Mouse (Mus musculus) midbrain, postnatal 0 days (tissue): ENCODE results near the gene Cdcp2. TPM values are rescaled to one million over a fixed set of nuclear protein-coding genes. Genes with fewer than 3 reads are reported as not detected.
A peak's percentile ranks its signal among the peaks of the same experiment; 100 is the strongest.

Source experiments
- ATAC-seq: fragments of 200-750 bp; cut with Nextera tagmentation; 2 replicates; pipeline ENCODE4 v1.8.0; 2017; ENCODE audit warnings: moderate number of reproducible peaks, mild to moderate bottlenecking, moderate TSS enrichment, moderate library complexity; ENCODE audit not compliant: low FRiP score
- DNase-seq: peaks from one replicate; pipeline ENCODE4 v3.0.0-alpha.2; 2015; ENCODE audit warnings: low spot score
- H3K27ac ChIP-seq: fragments of 300-500 bp; sonication (generic); 2 replicates; pipeline ENCODE4 v1.5.1; 2014; ENCODE audit warnings: low read depth, mild to moderate bottlenecking, low read length, mixed read lengths
- H3K27me3 ChIP-seq: fragments of 300-500 bp; sonication (generic); 2 replicates; pipeline ENCODE4 v1.6.1; 2014; ENCODE audit warnings: low read length, control low read depth, mixed read lengths; ENCODE audit not compliant: insufficient read depth
- H3K36me3 ChIP-seq: fragments of 300-500 bp; sonication (generic); 2 replicates; pipeline ENCODE4 v1.6.1; 2014; ENCODE audit warnings: low read length, control low read depth, mixed read lengths; ENCODE audit not compliant: insufficient read depth
- H3K4me1 ChIP-seq: fragments of 300-500 bp; sonication (generic); 2 replicates; pipeline ENCODE4 v1.6.1; 2014; ENCODE audit warnings: mild to moderate bottlenecking, control low read depth, antibody characterized with exemption, low read length, mixed read lengths; ENCODE audit not compliant: insufficient read depth
- H3K4me2 ChIP-seq: fragments of 300-500 bp; sonication (generic); 2 replicates; pipeline ENCODE4 v1.6.1; 2014; ENCODE audit warnings: low read depth, mild to moderate bottlenecking, low read length, mixed read lengths; ENCODE audit not compliant: poor library complexity, severe bottlenecking
- H3K4me3 ChIP-seq: fragments of 300-500 bp; sonication (generic); 2 replicates; pipeline ENCODE4 v1.5.1; 2014; ENCODE audit warnings: low read depth, mild to moderate bottlenecking, low read length, moderate library complexity
- H3K9ac ChIP-seq: fragments of 300-500 bp; sonication (generic); replicated peaks from 2 replicates; pipeline ENCODE4 v1.6.1; 2014; ENCODE audit warnings: mild to moderate bottlenecking, low read length, moderate library complexity, mixed read lengths; ENCODE audit not compliant: poor library complexity, severe bottlenecking
- H3K9me3 ChIP-seq: fragments of 300-500 bp; sonication (generic); 2 replicates; pipeline ENCODE4 v1.6.1; 2016; ENCODE audit warnings: low read length, control low read depth
- CTCF ChIP-seq: IDR thresholded peaks from 2 replicates; pipeline ENCODE4 v1.5.1; 2016; ENCODE audit warnings: antibody characterized with exemption, mild to moderate bottlenecking
- WGBS: fragments of 180-500 bp; shearing (Covaris S2); extraction: QIAGEN DNeasy Blood & Tissue Kit; methylation state at CpG from one replicate; pipeline ENCODE4 v1.1.7; 2014; 5-methylcytosine and 5-hydroxymethylcytosine counted together
- polyA plus RNA-seq: library from polyadenylated mRNA; unstranded; fragments of >200 nt; fragmentation: Nextera tagmentation; extraction: Ambion mirVana; gene quantifications from 2 replicates; pipeline ENCODE4 v1.2.1, GENCODE M21; 2015
- total RNA-seq: library from RNA; depleted of rRNA; stranded (reverse); fragments of >200 nt; gene quantifications from 2 replicates; pipeline ENCODE4 v1.2.3, GENCODE M21; 2014

Gene Cdcp2
- total and polyA plus RNA-seq, 2 experiments from 2014 or later = 0.06 to 0.22 TPM

DNA sequence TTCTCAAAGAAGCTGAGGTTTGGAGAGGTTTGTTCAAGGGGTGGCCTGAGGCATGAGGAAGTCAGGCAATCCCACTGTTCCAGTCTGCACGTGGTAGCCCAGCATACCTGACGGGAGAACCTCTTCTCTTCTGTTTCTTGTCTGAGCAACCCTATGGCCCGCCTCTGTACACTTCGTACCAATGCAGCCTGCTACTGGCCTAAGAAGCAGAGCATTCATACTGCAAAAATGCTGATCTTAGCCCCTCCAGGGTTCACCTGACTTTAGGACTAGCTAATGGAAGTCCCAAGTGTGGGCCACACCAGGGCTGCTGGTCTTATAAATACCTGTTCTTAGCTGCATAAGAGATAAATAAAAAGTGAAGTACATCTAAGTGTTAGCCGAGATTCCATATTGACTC is 38.3 kb upstream of the Cdcp2 start:
- Histone ChIP-seq H3K4me3 (no peak overlapping the region), H3K4me2 (no peak overlapping the region), H3K27me3 (no peaks in the 10 kb centered on the region), H3K9ac (no peak overlapping the region), H3K27ac (no peak overlapping the region), H3K36me3 (peaks cover 62% of the 10 kb centered on the region), H3K9me3 (no peaks in the 10 kb centered on the region), H3K4me1 (no peaks in the 10 kb centered on the region)
- ATAC-seq (no peak), DNase-seq (no peak)
- WGBS = 87% methylated on average over 5 of the region's 5 CpGs
- no peak for TF ChIP-seq CTCF

DNA sequence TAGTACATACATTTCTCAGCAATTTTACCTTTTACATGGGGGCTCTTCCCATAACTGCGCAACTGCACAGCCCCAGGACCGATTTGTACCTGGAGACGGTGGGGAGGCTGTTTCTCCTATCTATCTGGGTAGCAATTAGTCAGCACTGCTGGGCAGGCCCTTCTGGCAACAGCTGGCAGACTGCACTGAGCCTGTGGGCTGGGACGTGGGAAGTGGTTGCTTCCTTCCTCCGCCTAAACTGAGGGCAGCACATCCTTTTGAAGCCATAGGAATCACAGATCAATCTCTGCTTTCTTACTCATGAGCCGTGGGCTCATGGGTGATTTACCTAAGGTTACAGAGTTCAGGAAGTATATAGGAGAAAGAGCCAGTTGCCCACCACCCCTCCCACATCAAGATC is 37.9 kb upstream of the Cdcp2 start:
- DNase-seq = no peak
- H3K4me3 ChIP-seq = no peak overlapping the region
- peaks cover 66% of the 10 kb centered on the region for H3K36me3 ChIP-seq
- no peaks in the 10 kb centered on the region for H3K27me3 ChIP-seq
- no peak for TF ChIP-seq CTCF
- ATAC-seq = no peak
- no peaks in the 10 kb centered on the region for H3K4me1 ChIP-seq
- no peak overlapping the region for H3K27ac ChIP-seq
- H3K9me3 ChIP-seq = no peaks in the 10 kb centered on the region
- no peak overlapping the region for H3K4me2 ChIP-seq
- no peak overlapping the region for H3K9ac ChIP-seq
- WGBS = 89% methylated on average over 6 of the region's 6 CpGs

DNA sequence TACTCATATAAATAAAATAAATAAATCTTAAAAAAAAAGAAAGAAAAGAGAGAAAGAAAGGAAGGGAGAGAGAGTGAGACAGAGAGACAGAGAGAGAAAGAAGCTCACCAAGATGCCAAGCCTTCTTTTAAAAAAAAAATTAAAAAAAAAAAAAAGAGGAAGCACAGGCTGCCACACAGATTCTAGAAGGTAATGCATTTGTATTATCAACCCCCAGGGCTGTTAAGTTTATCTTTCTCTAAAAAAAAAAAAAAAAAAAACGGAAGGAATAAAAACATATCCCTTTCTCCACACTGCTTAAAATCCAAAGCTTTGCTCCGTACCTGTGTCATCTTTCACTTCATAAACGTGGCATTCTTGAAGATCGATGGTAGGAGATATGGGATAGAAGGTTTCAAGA is 35.1 kb upstream of the Cdcp2 start:
- DNase-seq (no peak), ATAC-seq (no peak)
- no peaks in the 10 kb centered on the region for H3K4me1 ChIP-seq
- H3K9me3 ChIP-seq = no peaks in the 10 kb centered on the region
- no peak overlapping the region for H3K27ac ChIP-seq
- peaks cover 65% of the 10 kb centered on the region for H3K36me3 ChIP-seq
- TF ChIP-seq CTCF = no peak
- no peaks in the 10 kb centered on the region for H3K27me3 ChIP-seq
- no peak overlapping the region for H3K4me3 ChIP-seq
- H3K9ac ChIP-seq = no peak overlapping the region
- no peak overlapping the region for H3K4me2 ChIP-seq
- WGBS = over 99% methylated on average over 4 of the region's 4 CpGs

DNA sequence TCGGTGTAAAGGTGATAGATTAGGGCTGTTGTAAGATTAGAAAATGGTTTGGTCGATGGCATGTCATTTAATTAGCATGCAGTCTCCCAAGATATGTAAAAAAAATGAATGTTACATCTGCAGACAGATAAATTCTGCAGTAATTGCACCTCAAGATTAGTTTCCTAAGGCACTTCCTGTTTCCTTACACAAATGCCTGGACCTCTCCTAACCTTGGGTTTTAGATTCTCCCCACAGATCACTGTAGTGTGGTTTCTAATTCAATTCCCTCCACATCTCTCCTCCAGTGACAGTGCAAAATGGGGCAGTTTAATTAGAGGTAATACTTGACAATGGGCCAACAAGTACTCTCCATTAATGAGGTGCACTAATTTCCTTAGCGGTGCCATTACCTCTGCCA is 33.5 kb upstream of the Cdcp2 start:
- DNase-seq = no peak
- no peak for ATAC-seq
- Histone ChIP-seq H3K9ac (no peak overlapping the region), H3K4me2 (no peak overlapping the region), H3K4me3 (no peak overlapping the region), H3K27ac (no peak overlapping the region), H3K9me3 (no peaks in the 10 kb centered on the region), H3K4me1 (no peaks in the 10 kb centered on the region), H3K27me3 (no peaks in the 10 kb centered on the region), H3K36me3 (peaks cover 52% of the 10 kb centered on the region)
- 94% methylated on average over 3 of the region's 3 CpGs for WGBS
- TF ChIP-seq CTCF = no peak

DNA sequence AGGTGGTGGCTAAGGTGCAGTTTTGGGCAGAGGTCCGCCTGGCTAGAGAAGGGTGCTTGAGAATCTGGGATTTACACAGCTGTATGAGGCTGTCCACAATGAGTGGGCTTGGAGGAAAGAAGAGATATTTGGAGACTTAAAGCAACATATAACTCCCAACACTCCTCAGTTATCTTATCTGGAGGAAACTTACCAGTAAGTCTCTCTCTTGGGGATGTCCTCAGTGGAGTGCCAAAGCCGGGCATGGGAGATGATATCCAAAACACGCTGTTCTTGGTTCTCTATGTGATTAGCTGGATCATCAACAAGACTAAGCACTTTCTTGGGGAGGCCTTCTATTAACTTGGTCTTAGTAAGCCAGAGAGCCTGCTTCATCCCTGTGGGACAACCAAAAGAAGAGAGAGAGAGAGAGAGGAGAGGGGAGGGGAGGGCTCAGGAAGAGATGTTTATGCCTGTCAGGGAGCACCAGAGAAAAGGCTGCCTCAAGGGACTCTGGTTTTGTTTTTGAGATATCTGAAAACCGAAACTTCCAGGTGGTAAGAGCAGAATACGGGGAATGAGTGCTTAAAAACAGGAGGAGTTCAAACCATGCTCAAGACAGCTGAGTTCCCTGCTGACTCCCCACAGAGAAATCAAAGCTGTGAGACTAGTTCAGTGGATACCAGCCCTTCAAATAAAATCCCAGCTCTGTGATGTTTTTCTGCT is 32.1 kb upstream of the Cdcp2 start:
- 92% methylated on average over 5 of the region's 5 CpGs for WGBS
- TF ChIP-seq CTCF = no peak
- no peak for ATAC-seq
- no peaks in the 10 kb centered on the region for H3K4me1 ChIP-seq
- DNase-seq = no peak
- no peak overlapping the region for H3K9ac ChIP-seq
- H3K27me3 ChIP-seq = no peaks in the 10 kb centered on the region
- H3K9me3 ChIP-seq = no peaks in the 10 kb centered on the region
- H3K36me3 ChIP-seq = peaks cover 39% of the 10 kb centered on the region
- H3K27ac ChIP-seq = no peak overlapping the region
- no peak overlapping the region for H3K4me3 ChIP-seq
- H3K4me2 ChIP-seq = no peak overlapping the region

DNA sequence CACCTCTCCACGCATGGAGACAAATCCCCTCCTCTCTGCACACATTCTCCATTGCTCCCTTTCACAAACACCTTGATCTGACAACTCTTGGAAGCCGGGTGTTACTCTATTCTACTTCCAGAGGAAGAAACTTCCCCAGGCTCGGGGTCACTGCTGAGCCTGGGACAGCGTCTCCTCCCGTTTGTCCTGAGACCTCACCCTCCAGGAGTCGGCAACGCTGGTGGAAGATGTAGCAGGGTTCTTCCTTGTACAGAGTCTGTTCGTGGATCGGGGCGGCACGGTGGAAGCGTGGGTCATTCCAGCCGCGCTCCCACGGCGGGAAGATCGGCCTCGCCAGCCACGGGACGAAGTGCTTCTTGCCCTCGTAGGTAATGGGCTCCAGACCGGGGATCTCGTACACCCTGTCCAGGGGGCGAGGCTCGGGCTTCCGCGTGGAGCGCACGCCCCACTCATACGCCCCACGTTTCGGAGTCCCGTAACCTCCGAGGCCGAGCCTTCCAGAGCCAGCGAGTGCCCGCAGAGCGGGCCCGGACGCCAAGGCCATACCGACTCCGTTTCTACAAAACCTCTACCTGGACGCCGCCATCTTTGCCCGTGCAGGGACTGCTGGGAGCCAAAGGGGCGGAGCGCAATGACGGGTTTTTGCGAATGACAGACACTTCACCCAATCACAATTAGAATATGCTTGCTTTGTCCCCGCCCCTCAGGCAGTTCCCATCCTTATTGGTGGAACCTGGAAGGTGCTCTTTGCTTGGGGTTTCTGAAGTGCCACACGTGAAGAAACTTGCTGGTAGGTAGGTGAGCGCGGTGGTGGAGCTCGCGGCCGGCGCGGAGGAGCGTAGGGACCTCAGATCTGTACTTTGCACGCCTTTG is 30.2 kb upstream of the Cdcp2 start, which contains the start of the genes Mrpl37 and Cyb5rl:
Gene Mrpl37, minus strand, starts transcription at position 617 of the 873 bp plus-strand sequence.
Gene Cyb5rl, plus strand, starts transcription at position 737 of the 873 bp plus-strand sequence.
- WGBS = under 1% methylated on average over 60 of the region's 60 CpGs
- Histone ChIP-seq H3K27me3 (no peaks in the 10 kb centered on the region), H3K27ac (peak within 1 kb of the TSS; percentile 68)

More for the DNA sequence above, 30.2 kb upstream of the Cdcp2 start, which contains the start of the genes Mrpl37 and Cyb5rl:
- no peaks in the 10 kb centered on the region for H3K9me3 ChIP-seq
- H3K4me3 ChIP-seq = peak within 1 kb of the TSS; percentile 87
- ATAC-seq (peak; percentile 99), DNase-seq (peak; percentile 97)
- H3K4me2 ChIP-seq = peak within 1 kb of the TSS; percentile 99
- peaks cover 25% of the 10 kb centered on the region for H3K36me3 ChIP-seq
- peak within 1 kb of the TSS; percentile 77 for H3K9ac ChIP-seq
- TF ChIP-seq CTCF = no peak; the same call in 1 of the 2 replicates
- no peaks in the 10 kb centered on the region for H3K4me1 ChIP-seq
